Mouse (Mus musculus) forebrain, embryonic 14.5 days (tissue): ENCODE results near the gene Fbxo33. TPM values are rescaled to one million over a fixed set of nuclear protein-coding genes. Genes with fewer than 3 reads are reported as not detected.

Experiments
- ATAC-seq: fragments of 200-750 bp; cut with Nextera tagmentation; 2 replicates; pipeline ENCODE4 v1.8.0; 2017; ENCODE audit warnings: mild to moderate bottlenecking, moderate library complexity
- DNase-seq: peaks from one replicate; pipeline ENCODE4 v3.0.0-alpha.2; 2015; ENCODE audit warnings: low spot score
- H3K27ac ChIP-seq: fragments of 300-500 bp; sonication (generic); 2 replicates; pipeline ENCODE4 v1.5.1; 2014; ENCODE audit warnings: low read depth, mild to moderate bottlenecking, control low read depth, low read length, moderate library complexity
- H3K27me3 ChIP-seq: fragments of 300-500 bp; sonication (generic); replicated peaks from 2 replicates; pipeline ENCODE4 v1.6.1; 2014; ENCODE audit warnings: low read length, control low read depth, mixed read lengths; ENCODE audit not compliant: control insufficient read depth, insufficient read depth
- H3K36me3 ChIP-seq: fragments of 300-500 bp; sonication (generic); 2 replicates; pipeline ENCODE4 v1.6.1; 2014; ENCODE audit warnings: low read length, control low read depth; ENCODE audit not compliant: control insufficient read depth, insufficient read depth
- H3K4me1 ChIP-seq: fragments of 300-500 bp; sonication (generic); 2 replicates; pipeline ENCODE4 v1.6.1; 2014; ENCODE audit warnings: antibody characterized with exemption, low read length, control low read depth; ENCODE audit not compliant: control insufficient read depth, insufficient read depth
- H3K4me2 ChIP-seq: fragments of 300-500 bp; sonication (generic); 2 replicates; pipeline ENCODE4 v1.6.1; 2014; ENCODE audit warnings: mild to moderate bottlenecking, control low read depth, low read length
- H3K4me3 ChIP-seq: fragments of 300-500 bp; sonication (generic); 2 replicates; pipeline ENCODE4 v1.5.1; 2014; ENCODE audit warnings: low read depth, low read length, control low read depth
- H3K9ac ChIP-seq: fragments of 300-500 bp; sonication (generic); 2 replicates; pipeline ENCODE4 v1.6.1; 2014; ENCODE audit warnings: mild to moderate bottlenecking, low read length, control low read depth, moderate library complexity
- H3K9me3 ChIP-seq: fragments of 300-500 bp; sonication (generic); replicated peaks from 2 replicates; pipeline ENCODE4 v1.6.1; 2016; ENCODE audit warnings: low read length, control low read depth, mixed read lengths; ENCODE audit not compliant: control insufficient read depth
- WGBS: fragments of 180-500 bp; shearing (Covaris S2); extraction: QIAGEN DNeasy Blood & Tissue Kit; methylation state at CpG from one replicate; pipeline ENCODE4 v1.1.7; 2014; 5-methylcytosine and 5-hydroxymethylcytosine counted together
- microRNA-seq: library from miRNA; unstranded; fragments of <30 nt; microRNA quantifications from one replicate; pipeline ENCODE4, GENCODE M21; 2016
- polyA plus RNA-seq: library from polyadenylated mRNA; unstranded; fragments of >200 nt; fragmentation: Nextera tagmentation; extraction: Ambion mirVana; gene quantifications from 2 replicates; pipeline ENCODE4 v1.2.1, GENCODE M21; 2014

The Fbxo33 gene
- polyA plus RNA-seq, 1 experiment from 2014 or later: 6.4 TPM

DNA sequence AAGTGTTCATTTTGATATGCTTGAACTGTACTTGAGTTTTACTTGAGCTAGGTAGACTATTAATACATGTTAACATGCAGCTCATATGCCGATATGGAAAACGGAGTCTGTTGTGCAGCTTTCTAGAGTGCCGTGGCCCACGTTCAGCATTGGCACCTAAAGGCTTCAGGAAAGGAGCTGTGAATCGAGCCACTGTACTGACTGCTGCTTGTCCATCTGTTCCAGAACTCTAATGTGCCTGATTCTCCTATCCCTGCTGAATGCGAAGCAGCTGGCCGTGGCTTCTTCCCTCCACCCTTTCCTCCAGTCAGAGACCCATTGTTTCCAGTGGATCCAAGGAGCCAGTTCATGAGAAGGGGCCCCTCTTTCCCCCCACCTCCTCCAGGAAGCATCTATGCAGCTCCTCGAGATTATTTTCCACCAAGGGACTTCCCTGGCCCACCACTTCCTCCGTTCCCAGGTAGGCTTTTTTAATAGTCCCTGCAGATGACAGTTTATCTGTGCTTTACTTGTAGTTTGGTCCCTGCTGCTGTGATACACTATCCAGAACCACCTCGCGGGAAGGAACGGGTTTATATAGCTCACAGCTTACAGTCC is 31.3 kb downstream of the Fbxo33 start:
- 84% methylated on average over 12 of the region's 12 CpGs for WGBS

DNA sequence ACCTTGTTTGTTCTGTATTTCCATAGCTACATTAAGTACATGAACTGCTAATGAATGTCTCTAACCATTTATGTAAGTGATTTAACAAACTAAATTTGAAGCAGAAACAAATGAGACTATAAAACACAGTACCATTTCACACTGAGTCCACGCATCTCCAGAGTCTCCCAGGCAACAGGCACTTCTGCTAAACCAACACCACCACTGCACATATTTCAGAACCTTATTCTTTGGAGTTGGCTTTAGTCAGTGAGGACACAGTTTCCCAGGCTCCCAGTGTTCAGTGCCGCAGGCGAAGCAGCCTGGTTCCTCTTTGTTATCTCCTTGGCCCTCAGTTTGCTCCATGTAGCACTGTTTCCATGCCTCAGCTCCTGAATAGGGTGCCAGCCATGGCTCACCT is 41.7 kb downstream of the Fbxo33 start:
- H3K27ac ChIP-seq: no peak overlapping the region
- H3K9ac ChIP-seq: no peak overlapping the region
- H3K4me2 ChIP-seq: no peak overlapping the region
- H3K36me3 ChIP-seq: peaks cover 60% of the 10 kb centered on the region
- ATAC-seq (no peak), DNase-seq (no peak)
- no peaks in the 10 kb centered on the region for H3K9me3 ChIP-seq
- no peak overlapping the region for H3K4me3 ChIP-seq
- H3K4me1 ChIP-seq: no peaks in the 10 kb centered on the region
- 92% methylated on average over 3 of the region's 3 CpGs for WGBS
- H3K27me3 ChIP-seq: no peaks in the 10 kb centered on the region

More for the DNA sequence above, 31.3 kb downstream of the Fbxo33 start:
- no peaks in the 10 kb centered on the region for H3K4me1 ChIP-seq
- H3K36me3 ChIP-seq: peaks cover 54% of the 10 kb centered on the region
- H3K4me2 ChIP-seq: no peak overlapping the region
- no peaks in the 10 kb centered on the region for H3K9me3 ChIP-seq
- ATAC-seq (no peak), DNase-seq (peak; percentile 3)
- H3K27me3 ChIP-seq: no peaks in the 10 kb centered on the region
- no peak overlapping the region for H3K9ac ChIP-seq
- no peak overlapping the region for H3K4me3 ChIP-seq
- H3K27ac ChIP-seq: no peak overlapping the region

DNA sequence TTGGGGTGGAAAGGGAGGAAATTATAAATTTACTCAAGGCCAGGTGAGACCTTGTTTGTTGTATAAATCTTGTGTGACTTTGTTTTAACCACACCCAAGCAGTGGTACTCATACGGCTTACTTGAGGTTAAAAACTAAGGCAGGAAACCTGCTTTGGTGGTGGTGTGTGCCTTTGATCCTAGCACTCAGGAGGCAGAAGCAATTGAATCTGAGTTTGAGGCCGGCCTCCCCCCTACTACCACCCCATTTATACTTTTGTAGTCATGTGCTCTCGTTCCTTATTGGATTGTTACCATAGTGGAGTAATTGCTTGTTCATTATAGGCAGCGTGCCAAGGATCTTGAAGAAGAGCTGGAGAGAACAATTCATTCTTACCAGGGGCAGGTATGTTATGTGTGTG is 49.6 kb downstream of the Fbxo33 start:
- no peak overlapping the region for H3K27ac ChIP-seq
- H3K4me3 ChIP-seq: no peak overlapping the region
- DNase-seq (no peak), ATAC-seq (no peak)
- no peaks in the 10 kb centered on the region for H3K9me3 ChIP-seq
- H3K27me3 ChIP-seq: no peaks in the 10 kb centered on the region
- no peak overlapping the region for H3K9ac ChIP-seq
- 82% methylated on average over 4 of the region's 4 CpGs for whole genome bisulfite sequencing
- peaks cover 46% of the 10 kb centered on the region for H3K36me3 ChIP-seq
- no peaks in the 10 kb centered on the region for H3K4me1 ChIP-seq
- H3K4me2 ChIP-seq: no peak overlapping the region

DNA sequence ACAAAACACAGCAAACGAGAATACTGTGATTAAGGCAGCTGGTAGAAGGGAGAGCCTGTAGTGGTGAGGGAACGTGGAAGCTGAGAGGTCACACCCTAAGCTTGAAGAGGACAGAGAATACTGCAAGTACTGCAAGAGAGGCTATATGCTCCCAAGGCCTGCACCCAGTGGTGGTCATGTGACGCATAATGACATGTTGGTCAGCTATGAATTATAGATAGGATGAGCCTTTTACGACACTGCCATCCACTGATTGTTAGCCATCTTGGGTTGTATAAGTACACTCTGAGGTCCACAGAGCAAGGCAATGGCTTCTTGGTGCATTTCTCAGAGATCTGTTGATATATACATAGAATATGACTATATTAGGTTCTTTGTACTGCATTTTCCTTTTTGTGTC is 53.0 kb downstream of the Fbxo33 start:
- H3K9me3 ChIP-seq: no peaks in the 10 kb centered on the region
- H3K27me3 ChIP-seq: no peaks in the 10 kb centered on the region
- H3K4me1 ChIP-seq: no peaks in the 10 kb centered on the region
- H3K36me3 ChIP-seq: peaks cover 63% of the 10 kb centered on the region
- no peak overlapping the region for H3K9ac ChIP-seq
- 93% methylated on average over 4 of the region's 4 CpGs for WGBS
- no peak overlapping the region for H3K4me2 ChIP-seq
- ATAC-seq (no peak), DNase-seq (no peak)
- no peak overlapping the region for H3K4me3 ChIP-seq
- H3K27ac ChIP-seq: no peak overlapping the region

DNA sequence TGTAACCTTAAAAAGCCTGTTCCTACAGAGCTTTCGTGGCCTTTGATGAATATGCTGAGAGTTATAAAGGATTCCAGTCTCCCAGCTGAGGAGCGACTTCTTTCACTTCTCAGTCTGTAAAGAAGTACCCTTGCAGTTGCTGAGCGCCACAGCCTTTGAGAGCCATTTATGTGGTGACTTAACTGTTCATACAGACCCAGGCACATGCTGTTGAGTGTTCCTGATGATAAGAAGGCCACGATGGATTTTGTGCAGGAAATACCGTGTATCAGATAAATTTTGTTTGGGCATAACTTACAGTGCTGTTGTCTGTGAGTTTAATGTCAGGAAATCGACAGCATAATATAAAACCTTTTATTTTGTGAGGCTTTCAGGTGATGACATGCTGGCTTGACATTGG is 55.0 kb downstream of the Fbxo33 start:
- no peak for ATAC-seq
- no peaks in the 10 kb centered on the region for H3K27me3 ChIP-seq

DNA sequence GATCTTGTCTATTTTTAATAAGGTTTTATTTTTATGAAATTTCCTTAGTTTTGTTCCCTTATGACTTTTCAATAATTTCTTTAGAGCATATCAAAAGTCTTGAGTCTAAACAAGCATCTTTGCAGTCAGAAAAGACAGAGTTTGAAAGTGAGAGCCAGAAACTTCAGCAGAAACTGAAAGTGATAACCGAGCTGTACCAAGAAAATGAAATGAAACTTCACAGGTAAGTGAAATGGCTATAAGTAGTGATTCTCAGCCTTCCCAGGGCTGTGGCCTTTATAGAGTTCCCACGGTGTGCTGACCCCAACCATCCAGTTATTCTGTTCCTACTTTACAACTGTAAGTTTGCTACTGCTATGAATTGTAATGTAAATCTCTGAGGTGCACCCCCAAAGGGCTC is 56.7 kb downstream of the Fbxo33 start:
- DNase-seq: no peak
- ATAC-seq: no peak
- H3K27ac ChIP-seq: no peak overlapping the region
- 88% methylated on average over 2 of the region's 2 CpGs for WGBS
- no peak overlapping the region for H3K4me2 ChIP-seq
- peaks cover 70% of the 10 kb centered on the region for H3K36me3 ChIP-seq
- H3K4me1 ChIP-seq: no peaks in the 10 kb centered on the region
- H3K9ac ChIP-seq: no peak overlapping the region
- H3K4me3 ChIP-seq: no peak overlapping the region
- H3K27me3 ChIP-seq: no peaks in the 10 kb centered on the region
- no peaks in the 10 kb centered on the region for H3K9me3 ChIP-seq

More for the DNA sequence above, 55.0 kb downstream of the Fbxo33 start:
- no peak for DNase-seq
- H3K9me3 ChIP-seq: no peaks in the 10 kb centered on the region
- H3K4me3 ChIP-seq: no peak overlapping the region
- H3K4me1 ChIP-seq: no peaks in the 10 kb centered on the region
- 93% methylated on average over 6 of the region's 6 CpGs for WGBS
- peaks cover 64% of the 10 kb centered on the region for H3K36me3 ChIP-seq
- no peak overlapping the region for H3K4me2 ChIP-seq
- H3K27ac ChIP-seq: no peak overlapping the region
- H3K9ac ChIP-seq: no peak overlapping the region

DNA sequence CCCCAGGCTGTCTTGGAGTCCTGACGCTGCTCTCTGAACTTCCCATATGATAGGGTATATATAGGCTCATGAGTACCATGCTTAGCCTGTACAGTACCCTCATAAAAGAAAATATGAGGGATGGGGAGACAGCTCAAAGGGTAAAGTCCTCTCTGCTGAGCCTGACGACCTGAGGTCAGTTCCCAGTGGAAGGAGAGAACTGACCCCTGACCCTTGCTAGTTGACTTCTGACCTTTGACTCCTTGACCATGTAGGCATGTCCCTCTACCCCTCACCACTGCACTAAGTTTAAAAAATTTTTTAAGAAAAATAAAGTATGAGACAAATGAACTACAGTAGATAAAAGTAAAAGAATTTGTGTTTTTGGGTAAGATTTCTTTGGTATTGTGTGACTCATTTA is 58.4 kb downstream of the Fbxo33 start:
- no peak overlapping the region for H3K4me3 ChIP-seq
- H3K4me1 ChIP-seq: no peaks in the 10 kb centered on the region
- H3K9ac ChIP-seq: no peak overlapping the region
- no peaks in the 10 kb centered on the region for H3K9me3 ChIP-seq
- H3K36me3 ChIP-seq: peaks cover 73% of the 10 kb centered on the region
- no peak overlapping the region for H3K4me2 ChIP-seq
- WGBS: 70% methylated on average over 2 of the region's 2 CpGs
- ATAC-seq (no peak), DNase-seq (no peak)
- H3K27me3 ChIP-seq: no peaks in the 10 kb centered on the region
- H3K27ac ChIP-seq: no peak overlapping the region

Small RNA genes lying within 50 kb of the gene (microRNA-seq; reads per million reads assigned to microRNA genes)
- gene Gm27284: not detected

Other genes starting within 250 kb of the Fbxo33 start
- 109 and 130 TPM in 2 replicates for gene Sec23a, start 207.7 kb downstream of the Fbxo33 start, polyA plus RNA-seq
- gene Gemin2, start 206.3 kb downstream of the Fbxo33 start, polyA plus RNA-seq: 11.8 and 13.5 TPM in 2 replicates
- gene Trappc6b, start 158.3 kb downstream of the Fbxo33 start, polyA plus RNA-seq: 92.8 and 99.7 TPM in 2 replicates
- gene Pnn, start 152.8 kb downstream of the Fbxo33 start, polyA plus RNA-seq: 49.7 and 56.2 TPM in 2 replicates
- gene Mia2, start 123.9 kb downstream of the Fbxo33 start, polyA plus RNA-seq: 32.3 and 33.8 TPM in 2 replicates